Mouse (Mus musculus) stomach, postnatal 0 days (tissue): ENCODE results near the gene Gm38119.

ENCODE experiments used
- CTCF ChIP-seq: IDR thresholded peaks from 2 replicates; pipeline ENCODE4 v1.5.1; 2016; ENCODE audit warnings: antibody characterized with exemption, low read depth, mild to moderate bottlenecking, moderate library complexity
- EP300 ChIP-seq: optimal IDR thresholded peaks from 2 replicates; pipeline ENCODE3; 2016; ENCODE audit warnings: antibody characterized with exemption

- TF ChIP-seq EP300 = no peak
- no peak for TF ChIP-seq CTCF
Measured at GRCm38 (mm10) chr3:92722631-92723030, 16.3 kb downstream of the Gm38119 start.
